Mouse (Mus musculus) right cerebral cortex, postnatal 14 days (tissue): ENCODE data around the gene Usp25.

Source experiments
- DNase-seq: peaks from one replicate; pipeline ENCODE4 v3.0.0; 2022

Gene Usp25

DNA sequence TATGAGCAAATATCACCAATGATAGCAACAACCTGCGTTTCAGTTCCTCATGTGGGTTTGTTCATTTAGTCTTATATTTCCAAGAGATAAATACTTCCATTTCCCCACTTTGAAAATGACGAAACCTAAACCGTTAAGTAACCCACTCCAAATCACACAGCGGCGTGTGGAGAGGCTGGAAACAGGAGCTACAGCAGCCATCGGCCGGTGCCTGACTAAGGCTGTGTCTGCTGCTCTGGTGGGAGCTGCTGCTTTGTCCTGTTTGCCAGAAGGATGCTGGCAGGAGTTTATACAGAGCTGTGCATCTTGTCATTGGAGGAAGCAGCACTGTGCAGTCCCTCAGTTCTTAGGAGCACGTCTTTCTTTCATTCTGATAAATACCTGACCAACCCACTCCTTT, 21.2 kb downstream of the Usp25 start:
- DNase-seq, result no peak

DNA sequence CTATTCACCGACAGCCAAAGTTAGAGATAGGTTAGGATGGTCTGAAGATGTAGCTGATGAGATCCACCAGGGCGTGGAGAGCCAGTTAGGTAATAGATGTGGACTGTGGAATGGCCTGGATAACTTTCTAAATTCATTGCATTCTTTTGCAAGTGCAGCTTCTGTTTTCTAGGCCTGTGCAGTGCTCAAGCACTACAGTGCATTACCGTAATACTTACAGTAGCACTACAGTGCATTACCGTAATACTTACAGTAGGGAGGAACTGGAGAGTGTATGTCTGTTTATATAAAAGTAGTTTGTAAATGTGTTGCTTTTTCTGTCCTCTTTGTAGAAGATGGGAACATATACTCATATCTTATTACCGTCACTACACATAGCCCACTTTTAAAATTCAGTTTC, 28.1 kb downstream of the Usp25 start:
- no peak for DNase-seq

DNA sequence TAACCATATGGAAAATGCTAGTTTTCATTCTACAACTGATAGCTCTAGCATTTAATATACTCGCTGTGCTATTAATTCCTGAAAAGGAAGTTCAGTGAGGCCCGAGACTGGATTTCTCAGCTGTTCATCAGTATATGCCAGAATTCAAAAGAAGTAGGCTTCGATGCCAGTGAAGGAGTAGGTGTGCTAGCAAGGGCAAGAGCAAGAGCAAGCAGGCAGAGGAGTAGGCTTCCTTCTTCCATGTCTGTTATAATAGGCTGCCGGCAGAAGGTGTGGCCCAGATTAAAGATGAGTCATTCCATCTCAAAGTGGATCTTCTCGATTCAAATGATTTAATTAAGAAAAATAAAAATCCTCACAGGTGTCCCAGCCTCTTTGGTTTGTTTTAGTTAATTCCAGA, 30.0 kb downstream of the Usp25 start:
- DNase-seq, result no peak

- DNase-seq, result no peak
Observed at GRCm38 (mm10) chr16:77054184-77054583, 40.7 kb downstream of the Usp25 start.

DNA sequence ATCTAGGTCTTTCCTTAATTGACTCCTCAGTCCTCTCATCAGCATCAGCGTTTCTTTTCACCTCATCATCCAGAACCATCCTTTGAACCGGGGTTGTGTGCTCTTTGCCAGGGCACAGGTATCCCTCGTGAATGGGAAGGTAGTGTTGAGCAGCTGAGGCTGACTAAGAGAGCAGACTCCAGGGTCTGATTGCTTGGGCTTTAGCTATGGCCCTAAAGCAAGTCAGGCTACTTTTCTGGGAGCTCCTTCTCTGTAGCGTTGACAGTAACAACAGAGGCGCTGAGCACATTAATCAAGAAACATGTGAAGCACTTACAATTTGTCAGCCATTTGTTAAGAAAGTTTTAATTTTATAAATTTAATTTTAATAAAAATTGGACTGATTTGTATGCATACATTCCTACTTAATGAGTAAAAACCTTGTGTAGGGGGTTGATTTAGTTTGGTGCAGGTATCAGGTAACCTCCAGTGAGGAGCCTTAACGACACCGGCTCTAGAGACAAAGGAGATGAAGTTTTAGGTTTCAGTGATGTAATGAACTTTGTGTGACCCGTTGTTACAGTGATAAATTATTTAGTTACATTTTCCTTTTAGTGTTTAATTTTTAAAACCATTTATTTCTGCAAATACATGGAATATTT, 42.1 kb downstream of the Usp25 start:
- DNase-seq, result no peak

- no peak for DNase-seq
Observed at GRCm38 (mm10) chr16:77056160-77056520, 42.6 kb downstream of the Usp25 start.

DNA sequence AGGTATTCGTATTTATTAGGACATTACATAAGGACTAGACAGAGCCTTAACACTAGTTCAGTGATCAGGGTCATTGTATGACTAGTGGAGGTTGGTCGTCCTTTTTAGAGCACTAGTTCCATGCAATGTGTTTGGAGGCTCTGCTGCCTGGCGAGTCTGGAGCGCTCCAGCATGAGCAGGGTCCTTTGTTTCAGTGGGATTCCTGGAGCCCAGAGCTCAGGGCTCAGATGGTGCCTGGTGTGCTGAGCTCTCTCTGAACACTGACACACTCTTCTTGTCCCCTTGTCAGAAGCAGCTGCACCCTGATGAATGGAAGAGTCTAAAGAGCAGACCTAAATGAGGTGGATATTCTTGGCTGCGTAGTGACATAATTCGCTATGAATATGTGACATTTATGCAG, 45.1 kb downstream of the Usp25 start:
- DNase-seq, result no peak

DNA sequence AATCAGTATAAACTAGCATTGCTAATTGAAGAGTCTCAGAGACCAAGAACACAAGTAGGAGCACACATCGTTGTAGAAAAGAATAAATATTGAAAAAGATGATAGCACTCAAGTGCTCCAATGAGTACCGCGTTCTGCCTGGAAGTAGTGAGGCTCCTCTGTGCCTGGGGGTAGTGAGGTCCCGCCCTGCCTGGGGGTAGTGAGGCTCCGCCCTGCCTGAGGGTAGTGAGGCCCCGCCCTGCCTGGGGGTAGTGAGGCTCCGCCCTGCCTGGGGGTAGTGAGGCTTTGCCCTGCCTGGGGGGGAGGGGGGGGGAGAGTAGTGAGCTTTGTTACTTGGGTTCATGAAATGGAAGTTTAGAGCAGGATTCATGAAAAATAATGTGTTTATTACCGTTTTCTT, 46.7 kb downstream of the Usp25 start:
- DNase-seq, result no peak

DNA sequence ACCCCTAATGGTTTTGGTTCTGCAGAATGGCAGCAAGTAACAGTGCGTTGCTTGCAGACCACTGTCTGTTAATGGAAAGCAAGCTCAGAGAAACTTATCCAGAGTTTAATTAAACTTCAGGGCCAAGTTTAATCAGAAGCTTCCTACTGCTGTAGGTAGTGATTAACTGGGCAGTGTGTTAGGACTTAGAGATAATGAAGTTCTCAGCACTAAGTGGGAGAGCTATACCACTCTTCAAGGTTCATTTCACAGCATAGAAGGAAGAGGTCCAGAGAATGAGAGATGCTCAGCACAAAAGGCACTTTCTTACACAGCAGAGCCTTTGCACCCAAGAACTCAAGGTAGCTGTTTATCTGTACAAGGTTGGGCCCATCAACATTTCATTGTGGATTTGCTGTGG, 50.4 kb downstream of the Usp25 start:
- no peak for DNase-seq

- peak; percentile 25 for DNase-seq
Observed at GRCm38 (mm10) chr16:77076954-77077735, 63.6 kb downstream of the Usp25 start.

GRCm38 (mm10) chr16:77077736-77078005, 64.2 kb downstream of the Usp25 start:
- no peak for DNase-seq

DNA sequence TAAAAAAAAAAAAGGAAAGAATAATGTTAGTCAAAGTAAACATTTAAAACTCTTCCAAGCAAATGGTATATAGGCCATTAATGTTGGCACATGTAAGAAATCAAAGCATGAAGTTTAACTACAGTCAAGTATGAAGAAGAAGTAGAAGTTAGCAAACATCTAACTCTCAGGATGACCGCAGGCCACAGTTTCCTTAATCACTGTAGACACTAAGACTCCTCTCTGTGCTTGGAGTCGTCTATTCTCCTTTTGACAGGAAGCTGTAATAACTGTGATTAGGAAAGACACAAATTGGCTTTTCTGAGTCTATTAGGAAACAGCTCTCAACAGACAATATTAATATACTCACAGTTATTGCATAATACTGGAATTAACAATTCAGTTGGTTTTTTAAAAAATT, 70.6 kb downstream of the Usp25 start:
- DNase-seq, result no peak

GRCm38 (mm10) chr16:77089806-77090205, 76.3 kb downstream of the Usp25 start:
- DNase-seq, result no peak

DNA sequence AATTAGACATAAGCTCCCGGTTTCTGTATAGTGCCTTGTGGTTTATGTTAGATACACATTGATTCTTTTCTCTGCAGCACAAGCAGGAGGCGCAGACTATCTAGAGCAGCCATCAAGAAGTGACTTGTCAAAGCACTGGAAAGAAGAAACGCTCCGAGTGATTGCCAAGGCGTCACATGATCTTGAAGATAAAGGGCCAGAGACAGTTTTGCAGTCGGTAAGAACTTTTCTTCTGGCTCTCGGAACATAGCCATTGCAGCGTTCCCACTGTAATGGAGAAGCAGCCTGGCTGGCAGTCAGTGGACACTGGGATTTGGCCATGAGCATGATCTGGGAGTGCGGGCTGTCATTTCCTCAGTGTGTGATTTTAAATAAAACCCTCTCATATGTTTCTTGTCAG, 80.0 kb downstream of the Usp25 start:
- DNase-seq, result no peak

- no peak for DNase-seq
Observed at GRCm38 (mm10) chr16:77095017-77095551, 81.6 kb downstream of the Usp25 start.

DNA sequence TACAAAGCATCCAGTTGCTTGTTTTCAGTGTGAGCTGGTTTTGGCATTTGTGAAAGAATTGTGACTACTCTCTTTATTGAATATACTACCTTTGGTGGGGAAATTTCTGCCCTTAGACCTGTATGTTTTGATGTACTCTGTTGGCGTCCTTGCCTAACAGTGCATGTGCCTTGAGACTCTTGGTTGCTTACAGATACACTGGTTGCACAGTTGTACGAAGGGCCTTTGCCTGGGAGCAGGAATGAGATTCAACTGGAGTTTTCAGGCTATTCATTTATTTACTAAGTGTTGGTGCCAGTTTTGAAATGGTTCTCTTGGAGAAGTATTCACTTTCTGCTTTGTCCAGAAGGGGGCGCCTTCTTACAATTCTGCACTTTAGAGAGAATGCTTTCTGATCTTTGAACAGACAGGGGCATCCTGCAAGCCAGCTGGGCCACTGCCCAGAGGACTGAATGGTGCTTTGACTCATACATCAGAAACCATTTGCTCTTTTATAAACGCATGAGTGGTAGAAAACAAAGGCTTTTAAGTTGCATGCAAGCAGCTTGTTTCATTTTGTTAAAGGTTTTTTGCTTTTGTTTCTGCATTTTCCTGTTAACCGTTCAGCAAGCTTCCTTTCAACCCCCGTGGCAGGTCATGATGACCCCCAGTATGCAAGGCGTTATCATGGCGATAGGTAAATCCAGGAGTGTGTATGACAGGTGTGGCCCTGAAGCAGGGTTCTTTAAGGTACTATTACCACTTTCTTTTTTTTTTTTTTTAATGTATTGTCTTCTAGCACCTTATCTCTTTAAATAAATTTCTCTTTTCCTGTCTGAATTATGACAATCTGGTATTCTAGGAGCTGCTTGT, 85.7 kb downstream of the Usp25 start:
- peak; percentile 66 for DNase-seq

- DNase-seq, result no peak
Observed at GRCm38 (mm10) chr16:77103637-77104264, 90.2 kb downstream of the Usp25 start.

- no peak for DNase-seq
Observed at GRCm38 (mm10) chr16:77111268-77111667, 97.8 kb downstream of the Usp25 start.

- DNase-seq, result no peak
Observed at GRCm38 (mm10) chr16:77125908-77126307, 112.4 kb downstream of the Usp25 start.

DNA sequence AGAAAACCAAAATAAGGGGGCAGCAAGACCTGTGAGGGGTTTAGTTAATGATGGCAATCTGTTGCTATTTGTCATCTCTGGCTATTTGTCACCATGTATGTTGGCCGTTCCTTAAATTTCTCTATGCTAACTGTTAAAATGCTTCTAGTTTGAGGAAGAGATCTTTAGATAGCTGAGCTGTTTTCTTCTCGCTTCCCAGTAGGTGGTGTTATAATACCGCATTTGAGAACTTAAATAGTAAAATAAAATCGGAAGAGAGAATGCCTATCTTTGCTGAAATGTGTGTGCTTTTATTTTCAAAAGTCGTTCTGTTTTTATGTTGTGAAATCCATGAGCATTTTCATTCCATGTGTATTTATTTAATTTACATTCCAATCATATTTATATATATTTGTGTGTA, 115.2 kb downstream of the Usp25 start:
- no peak for DNase-seq

GRCm38 (mm10) chr16:77133055-77133454, 119.5 kb downstream of the Usp25 start:
- no peak for DNase-seq

- no peak for DNase-seq
Observed at GRCm38 (mm10) chr16:77140651-77141050, 127.1 kb downstream of the Usp25 start.

DNA sequence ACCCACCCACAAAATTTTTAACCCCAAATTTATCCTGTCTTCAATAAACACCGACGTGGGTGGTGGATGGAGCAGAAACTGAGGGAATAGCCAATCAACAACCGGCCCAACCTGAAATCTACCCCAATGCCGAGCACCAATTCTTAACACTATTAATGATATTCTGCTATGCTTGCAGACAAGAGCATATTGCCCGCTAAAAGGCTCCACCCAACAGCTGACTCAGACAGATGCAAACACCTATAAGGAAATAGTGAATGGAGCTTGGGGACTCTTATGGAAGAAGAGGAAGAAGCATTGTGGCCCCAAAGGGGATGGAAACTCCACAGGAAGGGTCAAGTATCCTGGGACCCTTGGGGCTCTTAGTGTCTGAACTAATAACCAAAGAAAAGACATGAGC, 133.3 kb downstream of the Usp25 start:
- no peak for DNase-seq
